Mouse (Mus musculus) CH12.LX (cell line): ENCODE measurements around the gene Slc7a8. TPM values are rescaled to one million over a fixed set of nuclear protein-coding genes. Genes with fewer than 3 reads are reported as not detected.

Source experiments
- DNase-seq: peaks from one replicate; pipeline ENCODE4 v3.0.0-alpha.2; 2013; ENCODE audit errors: extremely low read depth
- H3K27ac ChIP-seq: 2 replicates; pipeline ENCODE4 v1.5.1; 2012; ENCODE audit warnings: low read depth, mild to moderate bottlenecking, control low read depth, moderate library complexity; ENCODE audit not compliant: insufficient read depth
- H3K27me3 ChIP-seq: replicated peaks from 2 replicates; pipeline ENCODE3; 2012; ENCODE audit warnings: inconsistent platforms
- H3K36me3 ChIP-seq, 2 experiments: replicated peaks in 1 of 2; 2 replicates each; pipeline versions ENCODE3 to v1.6.1; 2012; ENCODE audit warnings: inconsistent platforms in 1 of 2, low read length in 1 of 2, mild to moderate bottlenecking in 1 of 2, mixed read lengths in 1 of 2, moderate library complexity in 1 of 2; ENCODE audit not compliant: control insufficient read depth in 1 of 2, insufficient read depth in 1 of 2
- H3K4me1 ChIP-seq, 2 experiments: 2 replicates each; pipeline ENCODE4 v1.6.1; 2012; ENCODE audit warnings: inconsistent platforms in 1 of 2, moderate library complexity in 1 of 2; ENCODE audit not compliant: insufficient read depth in 2 of 2, control insufficient read depth in 1 of 2
- H3K4me2 ChIP-seq: 2 replicates; pipeline ENCODE4 v1.6.1; 2012; ENCODE audit warnings: low read depth, mild to moderate bottlenecking, control low read depth; ENCODE audit not compliant: poor library complexity, insufficient read depth, severe bottlenecking
- H3K4me3 ChIP-seq, 3 experiments: fragments of 150-350 bp in 1 of 3; sonication (generic) in 1 of 3; replicated peaks in 1 of 3; 2 replicates each; pipeline versions ENCODE3 to v1.5.1; 2011 to 2012; ENCODE audit warnings: low read depth in 2 of 3, low read length in 2 of 3, mild to moderate bottlenecking in 2 of 3, moderate library complexity in 2 of 3, control low read depth in 1 of 3, improper control_type of control experiment in 1 of 3, inconsistent platforms in 1 of 3, mixed read lengths in 1 of 3; ENCODE audit not compliant: poor library complexity in 1 of 3
- H3K79me2 ChIP-seq: replicated peaks from 2 replicates; pipeline ENCODE4 v1.6.1; 2012; ENCODE audit warnings: mild to moderate bottlenecking, moderate library complexity; ENCODE audit not compliant: control insufficient read depth, poor library complexity, insufficient read depth, severe bottlenecking; ENCODE audit errors: extremely low read depth
- H3K9ac ChIP-seq: 2 replicates; pipeline ENCODE4 v1.6.1; 2012; ENCODE audit warnings: low read depth, mild to moderate bottlenecking, control low read depth, moderate library complexity; ENCODE audit not compliant: insufficient read depth
- H3K9me3 ChIP-seq: replicated peaks from 2 replicates; pipeline ENCODE3; 2012; ENCODE audit warnings: low read length, inconsistent platforms, mixed read lengths
- CTCF ChIP-seq, 2 experiments: IDR thresholded peaks in 1 of 2; conservative IDR thresholded peaks in 1 of 2; 2 replicates each; pipeline ENCODE4 v1.5.1; 2011 to 2012; ENCODE audit warnings: low read depth in 2 of 2, low read length in 2 of 2, improper control_type of control experiment in 1 of 2, inconsistent platforms in 1 of 2, mild to moderate bottlenecking in 1 of 2, moderate library complexity in 1 of 2
- E2F4 ChIP-seq: IDR thresholded peaks from 2 replicates; pipeline ENCODE4 v1.6.1; 2011; ENCODE audit warnings: low read depth, low read length, improper control_type of control experiment; ENCODE audit not compliant: insufficient replicate concordance
- ELF1 ChIP-seq: IDR thresholded peaks from 2 replicates; pipeline ENCODE4 v1.6.1; 2014; ENCODE audit warnings: low read depth, mild to moderate bottlenecking, inconsistent platforms, low read length, improper control_type of control experiment
- HCFC1 ChIP-seq: IDR thresholded peaks from 2 replicates; pipeline ENCODE4 v1.6.1; 2012; ENCODE audit warnings: low read depth, mild to moderate bottlenecking, inconsistent platforms, low read length, improper control_type of control experiment
- IRF4 ChIP-seq: IDR thresholded peaks from 2 replicates; pipeline ENCODE4 v1.6.1; 2014; ENCODE audit warnings: low read depth, mild to moderate bottlenecking, inconsistent platforms, low read length, improper control_type of control experiment
- JUN ChIP-seq: IDR thresholded peaks from 2 replicates; pipeline ENCODE4 v1.6.1; 2011; ENCODE audit warnings: low read depth, mild to moderate bottlenecking, low read length, improper control_type of control experiment, moderate library complexity; ENCODE audit not compliant: insufficient read depth
- JUND ChIP-seq: conservative IDR thresholded peaks from 2 replicates; pipeline ENCODE4 v1.6.1; 2011; ENCODE audit warnings: low read depth, low read length, improper control_type of control experiment
- MAZ ChIP-seq: IDR thresholded peaks from 2 replicates; pipeline ENCODE4 v1.6.1; 2012; ENCODE audit warnings: low read depth, mild to moderate bottlenecking, inconsistent platforms, low read length, improper control_type of control experiment, moderate library complexity
- MEF2A ChIP-seq: IDR thresholded peaks from 2 replicates; pipeline ENCODE4 v1.6.1; 2014; ENCODE audit warnings: low read depth, mild to moderate bottlenecking, inconsistent platforms, low read length, improper control_type of control experiment, borderline replicate concordance
- MYC ChIP-seq: IDR thresholded peaks from 2 replicates; pipeline ENCODE4 v1.6.1; 2011; ENCODE audit warnings: low read depth, mild to moderate bottlenecking, improper control_type of control experiment, low read length
- SMC3 ChIP-seq: IDR thresholded peaks from 2 replicates; pipeline ENCODE4 v1.6.1; 2011; ENCODE audit warnings: low read depth, low read length, improper control_type of control experiment
- TBP ChIP-seq: conservative IDR thresholded peaks from 2 replicates; pipeline ENCODE4 v1.6.1; 2011; ENCODE audit warnings: low read depth, low read length, improper control_type of control experiment
- TCF12 ChIP-seq: IDR thresholded peaks from 2 replicates; pipeline ENCODE4 v1.6.1; 2014; ENCODE audit warnings: low read depth, mild to moderate bottlenecking, inconsistent platforms, low read length, improper control_type of control experiment
- USF2 ChIP-seq: conservative IDR thresholded peaks from 2 replicates; pipeline ENCODE4 v1.6.1; 2011; ENCODE audit warnings: low read depth, low read length, improper control_type of control experiment
- ZKSCAN1 ChIP-seq: IDR thresholded peaks from 2 replicates; pipeline ENCODE4 v1.6.1; 2012; ENCODE audit warnings: low read depth, inconsistent platforms, low read length, improper control_type of control experiment, borderline replicate concordance
- dilution Hi-C: fragments of 300-500 bp; cut with MboI; formaldehyde crosslinking; loops from 2 replicates; pipeline ENCODE4 v1.14.3; 2020; ENCODE audit warnings: low sequenced_read_pairs; ENCODE audit not compliant: extremely low pct_unique_long_range_greater_than_20kb, extremely low pct_ligation_motif_present
- in situ Hi-C: fragments of 300-500 bp; cut with MboI; formaldehyde crosslinking; loops from 3 replicates; pipeline ENCODE4 v1.14.3; 2019; ENCODE audit warnings: low sequenced_read_pairs, low pct_ligation_motif_present, low pct_unique_long_range_greater_than_20kb, mixed read lengths
- polyA plus RNA-seq: library from polyadenylated mRNA; unstranded; fragments of >175 nt; gene quantifications from 2 replicates; pipeline ENCODE4 v1.2.1, GENCODE M21; 2012; ENCODE audit warnings: low read depth; ENCODE audit not compliant: insufficient read length
- total RNA-seq, 2 experiments: library from RNA; depleted of rRNA; stranded (reverse); fragments of 300-350 nt in 1 of 2; fragments of >200 nt in 1 of 2; gene quantifications; 2 replicates each; pipeline ENCODE4 v1.2.3; 2012 to 2014

The Slc7a8 gene
- total and polyA plus RNA-seq, 3 experiments: 0.13 to 0.17 TPM; not detected in 1

- Histone ChIP-seq H3K4me1 (peaks cover 2 to 23% of the 10 kb centered on the region in 2 experiments; a peak in 3 of 4 replicates), H3K27me3 (no peaks in the 10 kb centered on the region), H3K36me3 (peaks cover 28 to 55% of the 10 kb centered on the region in 2 experiments), H3K4me3 (no peak overlapping the region), H3K4me2 (no peak overlapping the region), H3K27ac (no peak overlapping the region), H3K79me2 (peaks cover 46% of the 10 kb centered on the region), H3K9me3 (no peaks in the 10 kb centered on the region), H3K9ac (no peak overlapping the region)
- dilution Hi-C loops: no loop called here
- in situ Hi-C loops: no loop called here
- no peak for DNase-seq
- no peak for TF ChIP-seq USF2
- no peak for TF ChIP-seq ZKSCAN1
Measured at GRCm38 (mm10) chr14:54682396-54682795, 99.3 kb downstream of the Slc7a8 start.

- H3K27ac ChIP-seq: no peak overlapping the region
- no peak overlapping the region for H3K4me2 ChIP-seq
- H3K9me3 ChIP-seq: no peaks in the 10 kb centered on the region
- no peak overlapping the region for H3K9ac ChIP-seq
- no peak for TF ChIP-seq HCFC1
- no peak for TF ChIP-seq E2F4
- no peak for TF ChIP-seq ZKSCAN1
- TF ChIP-seq IRF4: no peak
- no peak for TF ChIP-seq TBP
- no peak for TF ChIP-seq MAZ
- TF ChIP-seq SMC3: no peak
- no peak for TF ChIP-seq TCF12
- no peak for TF ChIP-seq JUND
- TF ChIP-seq MEF2A: no peak
- no peak for TF ChIP-seq MYC
- TF ChIP-seq JUN: no peak
- TF ChIP-seq CTCF (conservative IDR thresholded peaks at IDR 0.05 in 1 of 2, IDR thresholded peaks at IDR 0.05 in 1 of 2; ENCODE audit: low read depth in 2 of 2, low read length in 2 of 2): no peak
- no peak for TF ChIP-seq ELF1
- TF ChIP-seq, all 38 proteins: peak for 0
- no peak for DNase-seq
- H3K4me3 ChIP-seq: no peak overlapping the region
- in situ Hi-C loops (no loop called here), dilution Hi-C loops (no loop called here)
- H3K79me2 ChIP-seq: peaks cover 22% of the 10 kb centered on the region
- no peaks in the 10 kb centered on the region for H3K27me3 ChIP-seq
- H3K36me3 ChIP-seq: peaks cover 50 to 83% of the 10 kb centered on the region in 2 experiments
- peaks cover 2 to 9% of the 10 kb centered on the region in 2 experiments; a peak in 3 of 4 replicates for H3K4me1 ChIP-seq
Measured at GRCm38 (mm10) chr14:54678657-54679304, 103.0 kb downstream of the Slc7a8 start.
